Mouse (Mus musculus): ENCODE measurements around the gene Il11. TPM values are rescaled to one million over a fixed set of nuclear protein-coding genes. Genes with fewer than 3 reads are reported as not detected.

The Il11 gene
- polyA plus RNA-seq, 1 experiment from 2014 or later, result not detected

GRCm38 (mm10) chr7:4747156-4747899 lies 35.3 kb downstream of the Il11 start:
- DNase-seq (ENCODE audit: extremely low spot score, low spot score), result no peak
- Histone ChIP-seq H3K4me3 (no peak overlapping the region), H3K36me3 (replicated peaks) (peaks cover 50% of the 10 kb centered on the region), H3K4me1 (peaks cover 41% of the 10 kb centered on the region), H3K9me3 (no peaks in the 10 kb centered on the region), H3K27ac (0 out of 2 replicates have a peak overlapping the region, but pooled peaks have one; percentile 40), H3K27me3 (ENCODE audit: poor library complexity, severe bottlenecking) (no peaks in the 10 kb centered on the region)
- 77% methylated on average over 9 of the region's 9 CpGs for WGBS

GRCm38 (mm10) chr7:4746326-4746980 lies 36.2 kb downstream of the Il11 start:
- Histone ChIP-seq H3K27me3 (ENCODE audit: poor library complexity, severe bottlenecking) (no peaks in the 10 kb centered on the region), H3K4me1 (peaks cover 41% of the 10 kb centered on the region), H3K36me3 (replicated peaks) (peaks cover 55% of the 10 kb centered on the region), H3K9me3 (no peaks in the 10 kb centered on the region), H3K27ac (no peak overlapping the region; the same call in 1 of the 2 replicates), H3K4me3 (no peak overlapping the region)
- WGBS, result 90% methylated on average over 22 of the region's 22 CpGs
- DNase-seq (ENCODE audit: extremely low spot score, low spot score), result no peak

- H3K4me1 ChIP-seq, result peaks cover 49% of the 10 kb centered on the region
- no peak overlapping the region for H3K4me3 ChIP-seq
- peaks cover 55% of the 10 kb centered on the region for H3K36me3 ChIP-seq (replicated peaks)
- 95% methylated on average over 6 of the region's 6 CpGs for WGBS
- no peaks in the 10 kb centered on the region for H3K27me3 ChIP-seq (ENCODE audit: poor library complexity, severe bottlenecking)
- H3K27ac ChIP-seq, result no peak overlapping the region
- H3K9me3 ChIP-seq, result no peaks in the 10 kb centered on the region
- DNase-seq (ENCODE audit: extremely low spot score, low spot score), result no peak
Observed at GRCm38 (mm10) chr7:4744886-4745285, 37.8 kb downstream of the Il11 start.

GRCm38 (mm10) chr7:4743354-4743753 lies 39.3 kb downstream of the Il11 start:
- WGBS, result 68% methylated on average over 2 of the region's 2 CpGs
- Histone ChIP-seq H3K27me3 (ENCODE audit: poor library complexity, severe bottlenecking) (no peaks in the 10 kb centered on the region), H3K27ac (peak overlapping the region; percentile 35; the same call in 1 of the 2 replicates), H3K9me3 (no peaks in the 10 kb centered on the region), H3K36me3 (replicated peaks) (peaks cover 52% of the 10 kb centered on the region), H3K4me1 (peaks cover 60% of the 10 kb centered on the region), H3K4me3 (no peak overlapping the region)
- DNase-seq (ENCODE audit: extremely low spot score, low spot score), result no peak

- 94% methylated on average over 6 of the region's 6 CpGs for WGBS
- peaks cover 61% of the 10 kb centered on the region for H3K4me1 ChIP-seq
- peaks cover 52% of the 10 kb centered on the region for H3K36me3 ChIP-seq (replicated peaks)
- no peaks in the 10 kb centered on the region for H3K9me3 ChIP-seq
- no peaks in the 10 kb centered on the region for H3K27me3 ChIP-seq (ENCODE audit: poor library complexity, severe bottlenecking)
- H3K27ac ChIP-seq, result peak overlapping the region; percentile 96
- no peak for DNase-seq (ENCODE audit: extremely low spot score, low spot score)
- peak overlapping the region; percentile 83; the same call in 1 of the 2 replicates for H3K4me3 ChIP-seq
Observed at GRCm38 (mm10) chr7:4742482-4742819, 40.2 kb downstream of the Il11 start.

DNA sequence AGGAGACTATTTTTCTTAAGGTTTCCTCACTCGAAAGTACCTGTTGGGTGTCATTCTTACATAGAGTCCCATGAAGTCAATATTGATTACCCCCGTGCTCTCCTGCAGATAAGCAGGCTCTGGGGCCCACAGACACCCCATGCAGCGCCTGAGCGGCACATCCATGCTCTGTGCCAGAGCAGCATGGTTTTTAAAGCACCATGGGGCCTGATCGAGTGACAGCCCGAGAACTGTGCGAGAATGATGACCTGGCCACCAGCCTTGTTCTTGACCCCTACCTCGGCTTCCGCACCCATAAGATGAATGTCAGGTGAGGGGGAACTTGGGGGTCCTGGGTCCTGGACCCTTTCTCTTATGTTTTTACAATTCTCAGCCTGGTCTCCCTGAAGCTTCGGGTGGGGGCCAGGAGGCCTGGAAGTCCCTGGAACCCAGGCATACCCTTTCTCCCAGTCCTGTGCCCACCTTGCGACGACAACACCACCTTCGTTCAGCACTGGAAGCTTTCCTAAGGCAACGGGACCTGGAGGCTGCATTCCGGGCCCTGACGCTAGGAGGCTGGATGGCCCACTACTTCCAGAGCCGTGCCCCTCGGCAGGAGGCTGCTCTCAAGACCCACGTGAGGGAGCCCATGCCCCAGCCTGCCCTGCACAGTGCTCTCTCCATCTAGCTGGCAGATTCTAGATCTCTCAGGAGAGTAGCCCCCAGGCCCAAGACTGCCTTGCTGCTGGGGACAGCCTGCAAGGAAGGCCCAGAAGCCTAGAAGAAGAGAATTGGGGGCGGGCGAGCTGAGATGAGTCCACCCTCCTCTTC lies 40.8 kb downstream of the Il11 start:
- WGBS, result 77% methylated on average over 21 of the region's 21 CpGs
- peaks cover 49% of the 10 kb centered on the region for H3K36me3 ChIP-seq (replicated peaks)
- H3K9me3 ChIP-seq, result no peaks in the 10 kb centered on the region
- no peak for DNase-seq (ENCODE audit: extremely low spot score, low spot score)
- H3K4me1 ChIP-seq, result peaks cover 58% of the 10 kb centered on the region
- peak overlapping the region; percentile 96 for H3K27ac ChIP-seq
- no peaks in the 10 kb centered on the region for H3K27me3 ChIP-seq (ENCODE audit: poor library complexity, severe bottlenecking)
- H3K4me3 ChIP-seq, result peak overlapping the region; percentile 83

DNA sequence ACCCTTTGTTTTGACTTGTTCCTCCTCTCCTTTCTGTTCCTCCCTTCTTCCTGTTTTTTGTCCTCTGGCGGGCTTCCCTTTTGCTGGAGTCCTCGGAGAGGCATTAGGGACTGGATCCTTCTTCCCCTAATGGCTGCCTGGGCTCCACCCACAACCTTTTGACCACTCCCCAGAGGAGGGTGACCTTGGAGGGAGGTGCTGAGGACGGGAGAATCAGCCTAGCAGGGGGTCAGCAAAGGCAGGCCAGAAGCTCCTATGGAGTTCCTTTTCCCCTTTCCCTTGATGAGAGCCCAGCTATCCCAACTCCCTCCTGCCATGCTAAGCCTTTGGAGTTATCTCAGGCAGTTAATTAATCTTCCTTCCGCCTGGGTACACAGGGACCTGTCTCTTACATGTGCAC lies 41.5 kb downstream of the Il11 start:
- Histone ChIP-seq H3K36me3 (replicated peaks) (peaks cover 41% of the 10 kb centered on the region), H3K4me1 (peaks cover 50% of the 10 kb centered on the region), H3K27me3 (ENCODE audit: poor library complexity, severe bottlenecking) (no peaks in the 10 kb centered on the region), H3K27ac (peak overlapping the region; percentile 96), H3K4me3 (peak overlapping the region; percentile 83), H3K9me3 (no peaks in the 10 kb centered on the region)
- 3% methylated on average over 4 of the region's 4 CpGs for WGBS
- peak; percentile 50 for DNase-seq (ENCODE audit: extremely low spot score, low spot score)

DNA sequence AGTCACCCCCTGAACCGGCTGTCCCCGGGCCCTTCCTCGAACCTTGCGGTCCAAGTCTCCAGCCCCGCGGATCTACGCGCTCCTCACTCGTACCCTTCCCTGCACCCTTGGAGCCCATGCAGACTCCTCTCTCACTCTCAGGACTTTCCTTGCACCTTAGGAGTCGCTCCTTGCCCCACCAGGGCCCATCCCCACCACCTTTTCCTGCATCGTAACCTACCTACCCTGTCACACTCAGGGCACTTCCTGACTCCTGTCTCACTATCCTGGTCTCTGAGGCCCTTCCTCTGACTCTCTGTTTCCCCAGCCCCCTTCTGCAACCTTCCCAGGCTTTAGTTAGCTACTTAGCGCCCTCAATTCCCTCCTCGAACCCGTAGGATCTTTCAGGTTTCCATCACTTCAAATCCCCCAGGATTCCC lies 42.3 kb downstream of the Il11 start:
- H3K4me1 ChIP-seq, result peaks cover 45% of the 10 kb centered on the region
- peaks cover 33% of the 10 kb centered on the region for H3K36me3 ChIP-seq (replicated peaks)
- peak overlapping the region; percentile 96 for H3K27ac ChIP-seq
- peak overlapping the region; percentile 83 for H3K4me3 ChIP-seq
- WGBS, result 0% methylated on average over 14 of the region's 14 CpGs
- DNase-seq (ENCODE audit: extremely low spot score, low spot score), result no peak
- no peaks in the 10 kb centered on the region for H3K27me3 ChIP-seq (ENCODE audit: poor library complexity, severe bottlenecking)
- H3K9me3 ChIP-seq, result no peaks in the 10 kb centered on the region

GRCm38 (mm10) chr7:4739544-4740275 lies 42.9 kb downstream of the Il11 start, which contains the start of gene Kmt5c:
TSS of gene Kmt5c (plus strand) at chr7:4740115.
- Histone ChIP-seq H3K27ac (peak within 1 kb of the TSS; percentile 96), H3K4me3 (peak within 1 kb of the TSS; percentile 83), H3K36me3 (replicated peaks) (peaks cover 28% of the 10 kb centered on the region), H3K9me3 (no peaks in the 10 kb centered on the region), H3K27me3 (ENCODE audit: poor library complexity, severe bottlenecking) (no peaks in the 10 kb centered on the region), H3K4me1 (peaks cover 45% of the 10 kb centered on the region)
- peak; percentile 97 for DNase-seq (ENCODE audit: extremely low spot score, low spot score)
- WGBS, result under 1% methylated on average over 43 of the region's 44 CpGs

DNA sequence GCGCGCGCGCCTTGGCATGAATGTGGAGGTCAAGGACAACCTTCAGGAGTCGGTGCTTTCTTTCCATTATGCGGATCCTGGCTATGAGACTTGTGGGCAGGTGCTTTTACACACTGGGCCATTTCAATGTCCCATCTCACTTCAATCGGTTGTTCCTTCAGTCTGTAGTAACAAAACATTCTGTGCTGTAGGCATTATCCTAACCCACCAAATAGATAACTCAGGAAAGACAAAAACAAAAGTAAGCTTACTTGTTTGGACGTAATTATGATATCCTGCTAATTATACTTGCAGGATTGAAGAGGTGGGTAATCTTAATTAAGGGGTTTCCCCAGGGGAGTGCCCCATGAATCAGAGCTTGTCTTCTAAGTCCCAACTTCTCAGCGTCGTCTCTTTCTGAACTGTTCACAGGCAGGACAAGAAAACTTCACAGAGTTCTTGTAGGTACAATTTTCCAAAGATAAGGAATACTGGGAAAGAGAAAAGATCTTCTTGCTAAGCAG lies 43.6 kb downstream of the Il11 start:
- Histone ChIP-seq H3K9me3 (no peaks in the 10 kb centered on the region), H3K27me3 (ENCODE audit: poor library complexity, severe bottlenecking) (no peaks in the 10 kb centered on the region), H3K27ac (peak overlapping the region; percentile 96), H3K36me3 (replicated peaks) (peaks cover 22% of the 10 kb centered on the region), H3K4me1 (peaks cover 45% of the 10 kb centered on the region), H3K4me3 (peak overlapping the region; percentile 83)
- WGBS, result 44% methylated on average over 10 of the region's 10 CpGs
- DNase-seq (ENCODE audit: extremely low spot score, low spot score), result no peak

GRCm38 (mm10) chr7:4732968-4733392 lies 49.7 kb downstream of the Il11 start:
- no peaks in the 10 kb centered on the region for H3K36me3 ChIP-seq (replicated peaks)
- no peak overlapping the region for H3K27ac ChIP-seq
- DNase-seq (ENCODE audit: extremely low spot score, low spot score), result no peak
- 0 out of 2 replicates have a peak, but pooled peaks cover 6% of the 10 kb centered on the region for H3K27me3 ChIP-seq (ENCODE audit: poor library complexity, severe bottlenecking)
- H3K4me1 ChIP-seq, result no peaks in the 10 kb centered on the region
- H3K9me3 ChIP-seq, result no peaks in the 10 kb centered on the region
- H3K4me3 ChIP-seq, result no peak overlapping the region
- WGBS, result 71% methylated on average over 6 of the region's 6 CpGs

DNA sequence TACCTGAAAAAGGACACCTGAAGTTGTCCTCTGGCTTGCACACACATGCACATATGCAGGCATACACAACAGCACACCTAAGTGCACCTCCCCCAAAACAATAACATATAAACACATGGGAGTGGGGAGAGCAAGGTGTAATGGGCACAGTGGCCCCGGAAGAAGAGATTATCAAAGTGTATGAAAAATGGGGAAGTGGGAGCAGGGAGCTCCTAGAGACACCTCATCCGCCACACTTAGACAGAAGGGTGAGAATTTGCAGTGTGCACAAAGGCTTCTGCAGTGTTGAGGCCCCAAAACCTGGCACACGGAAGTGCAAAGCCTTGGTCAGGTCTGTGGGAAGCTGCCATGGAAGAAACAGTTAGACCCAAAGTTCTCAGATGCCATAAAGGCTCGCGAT lies 51.6 kb downstream of the Il11 start:
- Histone ChIP-seq H3K27ac (no peak overlapping the region), H3K4me3 (no peak overlapping the region), H3K36me3 (replicated peaks) (no peaks in the 10 kb centered on the region), H3K4me1 (no peaks in the 10 kb centered on the region), H3K27me3 (ENCODE audit: poor library complexity, severe bottlenecking) (0 out of 2 replicates have a peak, but pooled peaks cover 6% of the 10 kb centered on the region), H3K9me3 (no peaks in the 10 kb centered on the region)
- no peak for DNase-seq (ENCODE audit: extremely low spot score, low spot score)
- WGBS, result 83% methylated on average over 5 of the region's 5 CpGs

All from forebrain, embryonic 10.5 days (tissue).